Mouse (Mus musculus): ENCODE measurements around the gene Mslnl. TPM values are rescaled to one million over a fixed set of nuclear protein-coding genes. Genes with fewer than 3 reads are reported as not detected.

The Mslnl gene
- polyA plus RNA-seq, 2 experiments: not detected

DNA sequence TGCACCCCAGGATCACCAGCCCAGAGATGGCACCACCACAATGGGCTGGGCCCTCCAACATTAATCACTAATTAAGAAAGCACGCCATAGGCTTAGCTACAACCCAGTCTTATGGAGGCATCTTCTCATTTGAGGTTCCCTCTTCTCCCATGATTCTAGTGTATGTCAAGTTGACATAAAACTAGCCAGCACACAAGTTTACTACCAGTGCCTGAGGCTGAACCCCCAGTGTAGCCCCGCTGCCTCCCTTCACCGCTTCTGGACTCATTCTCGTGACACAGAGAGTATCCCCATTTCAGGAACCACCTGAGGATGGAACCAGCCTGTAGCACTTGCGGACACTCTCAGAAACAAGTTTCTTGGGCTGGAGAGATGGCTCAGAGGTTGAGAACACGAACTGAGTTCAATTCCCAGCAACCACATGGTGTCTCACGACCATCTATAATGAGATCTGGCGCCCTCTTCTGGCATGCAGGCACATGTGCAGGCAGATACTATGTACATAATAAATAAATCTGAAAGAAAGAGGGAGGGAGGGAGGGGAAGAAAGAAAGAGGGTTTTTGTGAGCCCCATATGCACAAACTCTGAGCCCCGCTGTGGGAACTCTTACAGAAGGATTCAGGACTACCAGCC lies 34.9 kb upstream of the Mslnl start:
- no peak for DNase-seq (ENCODE audit: low read depth in 3 of 3, low spot score in 3 of 3)
- no peak overlapping the region for H3K9ac ChIP-seq (replicated peaks)
- 52% methylated on average over 9 of the region's 9 CpGs for WGBS (ENCODE audit: insufficient replicate concordance)
- no peaks in the 10 kb centered on the region for H3K27me3 ChIP-seq (ENCODE audit: control insufficient read depth, insufficient read depth, low read length)
- no peak overlapping the region for H3K27ac ChIP-seq
- TF ChIP-seq CTCF (IDR thresholded peaks at IDR 0.05; ENCODE audit: low read depth) (peak; percentile 66), EP300 (IDR thresholded peaks at IDR 0.05; ENCODE audit: low read depth) (no peak)
- no peaks in the 10 kb centered on the region for H3K4me1 ChIP-seq (replicated peaks; ENCODE audit: control insufficient read depth in 2 of 2, insufficient read depth in 2 of 2, low read length in 1 of 2)
- H3K4me2 ChIP-seq (ENCODE audit: low read depth): no peak overlapping the region
- ATAC-seq (ENCODE audit: insufficient read depth): no peak
- no peaks in the 10 kb centered on the region for H3K9me3 ChIP-seq (ENCODE audit: control insufficient read depth, low read length)
- no peak overlapping the region for H3K4me3 ChIP-seq (ENCODE audit: insufficient read depth in 1 of 2, low read depth in 2 of 2, low read length in 2 of 2)
- H3K36me3 ChIP-seq (replicated peaks; ENCODE audit: control insufficient read depth, insufficient read depth, low read depth): no peaks in the 10 kb centered on the region

GRCm38 (mm10) chr17:25709994-25710393 lies 25.8 kb upstream of the Mslnl start:
- ATAC-seq (ENCODE audit: insufficient read depth) (no peak), DNase-seq (ENCODE audit: low read depth in 3 of 3, low spot score in 3 of 3) (no peak)
- 60% methylated on average over 2 of the region's 2 CpGs for WGBS (ENCODE audit: insufficient replicate concordance)
- H3K9me3 ChIP-seq (ENCODE audit: control insufficient read depth, low read length): no peaks in the 10 kb centered on the region
- H3K4me3 ChIP-seq (ENCODE audit: insufficient read depth in 1 of 2, low read depth in 2 of 2, low read length in 2 of 2): no peak overlapping the region
- no peak overlapping the region for H3K9ac ChIP-seq (replicated peaks)
- TF ChIP-seq EP300 (IDR thresholded peaks at IDR 0.05; ENCODE audit: low read depth): no peak
- no peak for TF ChIP-seq CTCF (IDR thresholded peaks at IDR 0.05; ENCODE audit: low read depth)
- no peaks in the 10 kb centered on the region for H3K4me1 ChIP-seq (replicated peaks; ENCODE audit: control insufficient read depth in 2 of 2, insufficient read depth in 2 of 2, low read length in 1 of 2)
- no peaks in the 10 kb centered on the region for H3K36me3 ChIP-seq (replicated peaks; ENCODE audit: control insufficient read depth, insufficient read depth, low read depth)
- no peak overlapping the region for H3K27ac ChIP-seq
- no peak overlapping the region for H3K4me2 ChIP-seq (ENCODE audit: low read depth)
- H3K27me3 ChIP-seq (ENCODE audit: control insufficient read depth, insufficient read depth, low read length): no peaks in the 10 kb centered on the region

- 57% methylated on average over 4 of the region's 4 CpGs for WGBS (ENCODE audit: insufficient replicate concordance)
- TF ChIP-seq EP300 (IDR thresholded peaks at IDR 0.05; ENCODE audit: low read depth) (no peak), CTCF (IDR thresholded peaks at IDR 0.05; ENCODE audit: low read depth) (no peak)
- Histone ChIP-seq H3K4me2 (ENCODE audit: low read depth) (no peak overlapping the region), H3K4me1 (replicated peaks; ENCODE audit: control insufficient read depth in 2 of 2, insufficient read depth in 2 of 2, low read length in 1 of 2) (0 out of 4 replicates have a peak, but pooled peaks cover 0 to 6% of the 10 kb centered on the region in 2 experiments), H3K9ac (replicated peaks) (no peak overlapping the region), H3K9me3 (ENCODE audit: control insufficient read depth, low read length) (no peaks in the 10 kb centered on the region), H3K27ac (no peak overlapping the region), H3K27me3 (ENCODE audit: control insufficient read depth, insufficient read depth, low read length) (no peaks in the 10 kb centered on the region; the same call in 1 of the 2 replicates), H3K4me3 (ENCODE audit: insufficient read depth in 1 of 2, low read depth in 2 of 2, low read length in 2 of 2) (no peak overlapping the region), H3K36me3 (replicated peaks; ENCODE audit: control insufficient read depth, insufficient read depth, low read depth) (no peaks in the 10 kb centered on the region)
- DNase-seq (ENCODE audit: low read depth in 3 of 3, low spot score in 3 of 3): no peak
- ATAC-seq (ENCODE audit: insufficient read depth): no peak
These were observed 24.7 kb upstream of the Mslnl start for GRCm38 (mm10) chr17:25711136-25711535.

GRCm38 (mm10) chr17:25715627-25716026 lies 20.2 kb upstream of the Mslnl start:
- H3K27me3 ChIP-seq (ENCODE audit: control insufficient read depth, insufficient read depth, low read length): peaks cover 18% of the 10 kb centered on the region
- peak; percentile 12; the same call in 1 of the 2 replicates for ATAC-seq (ENCODE audit: insufficient read depth)

DNA sequence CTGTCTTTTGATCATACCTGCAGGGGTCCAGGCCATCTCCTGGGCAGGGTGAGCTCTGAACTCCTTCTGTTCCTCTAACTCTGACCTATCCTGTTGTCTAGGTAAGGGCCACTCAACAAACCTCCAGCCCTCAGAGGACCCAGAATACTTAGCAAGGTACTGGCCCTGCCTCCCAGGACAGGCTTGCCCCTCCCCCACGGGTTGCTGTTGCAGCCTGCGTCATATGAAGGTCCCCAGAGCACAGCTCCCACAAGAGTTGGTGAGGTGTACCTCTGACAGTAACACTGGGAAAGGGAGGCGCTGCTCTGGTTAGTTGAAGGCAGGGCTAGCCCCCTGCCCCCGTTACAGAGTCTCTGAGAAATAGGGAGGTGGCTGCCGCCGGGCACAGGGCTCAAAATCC lies 19.7 kb upstream of the Mslnl start:
- peaks cover 5% of the 10 kb centered on the region for H3K36me3 ChIP-seq (replicated peaks; ENCODE audit: control insufficient read depth, insufficient read depth, low read depth)
- 12% methylated on average over 6 of the region's 6 CpGs for WGBS (ENCODE audit: insufficient replicate concordance)
- no peak overlapping the region for H3K4me2 ChIP-seq (ENCODE audit: low read depth)

More at GRCm38 (mm10) chr17:25715627-25716026, 20.2 kb upstream of the Mslnl start:
- H3K9ac ChIP-seq (replicated peaks): no peak overlapping the region
- H3K36me3 ChIP-seq (replicated peaks; ENCODE audit: control insufficient read depth, insufficient read depth, low read depth): peaks cover 5% of the 10 kb centered on the region
- no peaks in the 10 kb centered on the region for H3K9me3 ChIP-seq (ENCODE audit: control insufficient read depth, low read length)
- H3K4me2 ChIP-seq (ENCODE audit: low read depth): no peak overlapping the region
- 0 out of 4 replicates have a peak, but pooled peaks cover 0 to 6% of the 10 kb centered on the region in 2 experiments for H3K4me1 ChIP-seq (replicated peaks; ENCODE audit: control insufficient read depth in 2 of 2, insufficient read depth in 2 of 2, low read length in 1 of 2)
- H3K27ac ChIP-seq: no peak overlapping the region
- 26% methylated on average over 3 of the region's 3 CpGs for WGBS (ENCODE audit: insufficient replicate concordance)
- no peak for TF ChIP-seq CTCF (IDR thresholded peaks at IDR 0.05; ENCODE audit: low read depth)
- TF ChIP-seq EP300 (IDR thresholded peaks at IDR 0.05; ENCODE audit: low read depth): no peak
- H3K4me3 ChIP-seq (ENCODE audit: insufficient read depth in 1 of 2, low read depth in 2 of 2, low read length in 2 of 2): no peak overlapping the region
- DNase-seq (ENCODE audit: low read depth in 3 of 3, low spot score in 3 of 3): no peak

More for the DNA sequence above, 19.7 kb upstream of the Mslnl start:
- TF ChIP-seq EP300 (IDR thresholded peaks at IDR 0.05; ENCODE audit: low read depth): no peak
- TF ChIP-seq CTCF (IDR thresholded peaks at IDR 0.05; ENCODE audit: low read depth): no peak
- H3K27me3 ChIP-seq (ENCODE audit: control insufficient read depth, insufficient read depth, low read length): peaks cover 18% of the 10 kb centered on the region
- ATAC-seq (ENCODE audit: insufficient read depth) (no peak), DNase-seq (ENCODE audit: low read depth in 3 of 3, low spot score in 3 of 3) (no peak)
- H3K4me1 ChIP-seq (replicated peaks; ENCODE audit: control insufficient read depth in 2 of 2, insufficient read depth in 2 of 2, low read length in 1 of 2): 0 out of 4 replicates have a peak, but pooled peaks cover 0 to 6% of the 10 kb centered on the region in 2 experiments
- H3K27ac ChIP-seq: no peak overlapping the region
- H3K4me3 ChIP-seq (ENCODE audit: insufficient read depth in 1 of 2, low read depth in 2 of 2, low read length in 2 of 2): no peak overlapping the region
- H3K9me3 ChIP-seq (ENCODE audit: control insufficient read depth, low read length): no peaks in the 10 kb centered on the region
- H3K9ac ChIP-seq (replicated peaks): no peak overlapping the region

Measured in liver, embryonic 14.5 days (tissue).